Mouse (Mus musculus): ENCODE measurements around the gene Fance. TPM values are rescaled to one million over a fixed set of nuclear protein-coding genes. Genes with fewer than 3 reads are reported as not detected.

Gene Fance
- polyA plus RNA-seq, 1 experiment from 2014 or later: 31.6 TPM

- Histone ChIP-seq H3K27ac (peak overlapping the region; percentile 62; the same call in 1 of the 2 replicates), H3K9me3 (no peaks in the 10 kb centered on the region), H3K27me3 (ENCODE audit: poor library complexity, severe bottlenecking) (no peaks in the 10 kb centered on the region), H3K4me3 (no peak overlapping the region), H3K4me1 (peaks cover 32% of the 10 kb centered on the region), H3K36me3 (replicated peaks) (no peaks in the 10 kb centered on the region)
- 76% methylated on average over 7 of the region's 7 CpGs for WGBS
- DNase-seq (ENCODE audit: extremely low spot score, low spot score): no peak
Observed at GRCm38 (mm10) chr17:28280423-28280800, 32.9 kb upstream of the Fance start.

DNA sequence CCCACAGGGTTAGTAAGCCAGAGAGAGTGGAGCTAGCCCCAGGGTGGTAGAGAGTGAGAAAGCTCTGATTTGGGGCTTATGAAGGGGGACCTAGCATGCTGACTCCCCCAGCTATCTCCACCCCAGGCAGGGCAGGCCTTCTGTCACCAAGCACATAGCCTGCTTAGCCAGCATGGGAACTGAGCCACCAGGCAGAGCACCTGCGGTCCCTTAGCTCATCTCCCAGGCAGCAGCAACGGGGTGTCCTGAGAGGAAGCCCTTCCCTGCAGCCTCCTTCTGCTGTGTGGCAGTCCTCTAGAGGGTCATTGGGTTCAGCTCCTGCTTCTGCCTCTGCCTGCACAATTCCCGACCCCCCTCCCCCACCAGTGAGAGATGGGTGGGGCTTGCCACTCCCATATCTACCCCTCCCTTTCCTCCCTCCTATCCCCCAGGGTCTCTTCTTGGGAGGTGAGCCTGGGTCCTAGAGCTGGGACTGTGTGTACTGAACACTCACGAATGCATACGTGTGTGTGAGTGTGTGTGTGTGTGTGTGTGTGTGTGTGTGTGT is 32.4 kb upstream of the Fance start:
- Histone ChIP-seq H3K4me1 (peaks cover 37% of the 10 kb centered on the region), H3K9me3 (no peaks in the 10 kb centered on the region), H3K27me3 (ENCODE audit: poor library complexity, severe bottlenecking) (no peaks in the 10 kb centered on the region), H3K36me3 (replicated peaks) (no peaks in the 10 kb centered on the region), H3K27ac (peak overlapping the region; percentile 37; the same call in 1 of the 2 replicates), H3K4me3 (no peak overlapping the region)
- WGBS: 60% methylated on average over 5 of the region's 5 CpGs
- no peak for DNase-seq (ENCODE audit: extremely low spot score, low spot score)

DNA sequence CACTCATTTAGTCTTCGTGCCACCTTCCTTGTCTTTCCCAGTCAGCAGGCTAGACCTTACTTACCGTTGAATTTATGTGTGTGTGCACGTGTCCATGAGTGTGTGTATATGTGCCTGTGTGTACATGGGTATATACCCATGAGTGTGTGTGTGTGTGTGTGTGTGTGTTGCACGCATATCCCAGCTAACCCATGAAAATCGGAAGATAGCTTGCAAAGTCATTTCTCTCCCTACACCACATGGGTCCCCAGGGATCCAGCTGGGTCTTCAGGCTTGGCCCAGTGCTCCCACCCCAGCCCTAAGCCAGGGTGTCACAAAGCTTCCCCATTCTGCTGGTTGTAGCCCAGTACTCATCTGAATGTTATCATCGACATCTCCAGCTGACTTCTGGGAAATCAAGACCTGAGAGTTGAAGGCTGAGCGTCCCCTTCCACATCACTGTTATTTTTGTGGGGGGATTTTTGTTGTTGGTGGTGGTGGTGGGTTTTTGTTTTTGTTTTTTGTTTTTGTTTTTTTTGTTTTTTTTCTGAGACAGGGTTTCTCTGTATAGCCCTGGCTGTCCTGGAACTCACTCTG is 31.4 kb upstream of the Fance start:
- Histone ChIP-seq H3K27me3 (ENCODE audit: poor library complexity, severe bottlenecking) (no peaks in the 10 kb centered on the region), H3K4me3 (no peak overlapping the region), H3K4me1 (peaks cover 47% of the 10 kb centered on the region), H3K36me3 (replicated peaks) (no peaks in the 10 kb centered on the region), H3K27ac (no peak overlapping the region), H3K9me3 (no peaks in the 10 kb centered on the region)
- WGBS: 94% methylated on average over 7 of the region's 7 CpGs
- no peak for DNase-seq (ENCODE audit: extremely low spot score, low spot score)

GRCm38 (mm10) chr17:28283199-28283598 is 30.1 kb upstream of the Fance start:
- H3K27ac ChIP-seq: no peak overlapping the region
- peaks cover 50% of the 10 kb centered on the region for H3K4me1 ChIP-seq
- WGBS: 91% methylated on average over 10 of the region's 10 CpGs
- H3K27me3 ChIP-seq (ENCODE audit: poor library complexity, severe bottlenecking): no peaks in the 10 kb centered on the region
- no peaks in the 10 kb centered on the region for H3K9me3 ChIP-seq
- DNase-seq (ENCODE audit: extremely low spot score, low spot score): no peak
- no peaks in the 10 kb centered on the region for H3K36me3 ChIP-seq (replicated peaks)
- no peak overlapping the region for H3K4me3 ChIP-seq

- Histone ChIP-seq H3K36me3 (replicated peaks) (0 out of 2 replicates have a peak, but pooled peaks cover 4% of the 10 kb centered on the region), H3K4me1 (peaks cover 28% of the 10 kb centered on the region), H3K27me3 (ENCODE audit: poor library complexity, severe bottlenecking) (no peaks in the 10 kb centered on the region), H3K9me3 (no peaks in the 10 kb centered on the region), H3K27ac (0 out of 2 replicates have a peak overlapping the region, but pooled peaks have one; percentile 49), H3K4me3 (no peak overlapping the region)
- 88% methylated on average over 10 of the region's 10 CpGs for WGBS
- no peak for DNase-seq (ENCODE audit: extremely low spot score, low spot score)
Observed at GRCm38 (mm10) chr17:28286133-28286532, 27.2 kb upstream of the Fance start.

DNA sequence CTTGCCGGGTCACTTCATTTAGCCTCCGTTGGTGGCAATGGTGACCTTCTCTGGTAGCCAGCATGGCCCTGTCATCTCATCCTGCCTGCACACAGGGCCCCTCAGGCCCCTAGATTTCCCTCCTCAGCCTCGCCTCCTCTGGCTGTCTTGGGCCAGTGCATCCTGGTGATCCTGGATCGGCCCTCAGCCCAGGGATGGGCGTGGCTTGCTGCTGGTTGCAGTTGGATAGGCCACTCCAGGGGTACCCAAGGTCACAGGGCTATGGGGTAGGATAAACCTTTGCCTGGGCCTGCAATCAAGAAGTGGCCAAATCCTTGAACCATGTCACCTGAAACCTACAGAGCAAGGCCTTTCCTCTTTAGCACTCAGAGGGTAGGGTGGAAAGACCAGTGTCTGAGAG is 26.4 kb upstream of the Fance start:
- WGBS: 33% methylated on average over 5 of the region's 5 CpGs
- Histone ChIP-seq H3K4me1 (peaks cover 23% of the 10 kb centered on the region), H3K36me3 (replicated peaks) (peaks cover 8% of the 10 kb centered on the region), H3K27me3 (ENCODE audit: poor library complexity, severe bottlenecking) (no peaks in the 10 kb centered on the region), H3K4me3 (no peak overlapping the region), H3K9me3 (no peaks in the 10 kb centered on the region), H3K27ac (0 out of 2 replicates have a peak overlapping the region, but pooled peaks have one; percentile 16)
- no peak for DNase-seq (ENCODE audit: extremely low spot score, low spot score)

DNA sequence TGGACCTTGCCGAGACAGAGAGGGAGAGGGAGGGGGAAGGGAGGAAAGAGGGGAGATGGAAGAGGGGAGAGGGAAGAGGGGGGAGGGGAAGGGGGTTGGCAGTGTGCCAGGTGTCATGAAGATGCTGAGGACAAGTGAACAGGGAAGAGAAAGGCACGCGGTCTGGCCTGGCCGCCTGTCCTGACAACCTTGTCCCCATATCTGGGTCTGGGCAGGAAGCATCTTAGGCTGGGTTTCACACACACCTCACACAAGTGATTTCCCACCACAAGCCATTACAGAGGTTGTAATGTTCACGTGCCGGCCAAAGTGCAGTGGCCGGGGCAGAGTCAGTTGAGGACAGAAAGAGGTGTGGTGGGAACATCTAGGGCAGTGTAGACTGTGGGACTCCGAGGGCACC is 25.7 kb upstream of the Fance start:
- WGBS: 89% methylated on average over 8 of the region's 8 CpGs
- H3K27ac ChIP-seq: no peak overlapping the region

DNA sequence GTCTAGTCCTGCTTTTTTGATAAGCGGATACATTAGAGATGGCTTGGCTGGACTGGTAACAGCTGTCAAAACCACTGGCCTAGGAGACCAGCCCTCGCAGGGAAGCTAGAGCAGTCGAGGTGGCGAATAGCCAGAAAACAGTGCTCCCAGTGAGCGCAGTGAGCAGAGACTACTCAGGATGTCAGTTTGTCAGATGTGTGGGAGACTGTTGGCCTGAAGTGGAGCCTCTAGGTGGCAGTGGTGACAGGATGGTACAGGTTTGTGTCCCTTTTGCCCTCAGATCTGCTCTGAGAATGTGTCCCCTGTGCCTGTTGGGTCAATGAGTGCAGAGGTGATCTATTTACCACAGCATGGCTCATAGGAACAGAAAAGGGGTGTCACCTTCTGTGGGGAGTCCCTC is 25.3 kb upstream of the Fance start:
- H3K27ac ChIP-seq: no peak overlapping the region
- no peak for DNase-seq (ENCODE audit: extremely low spot score, low spot score)
- WGBS: 75% methylated on average over 5 of the region's 5 CpGs
- H3K36me3 ChIP-seq (replicated peaks): peaks cover 13% of the 10 kb centered on the region
- no peaks in the 10 kb centered on the region for H3K27me3 ChIP-seq (ENCODE audit: poor library complexity, severe bottlenecking)
- peaks cover 3% of the 10 kb centered on the region; the same call in 1 of the 2 replicates for H3K9me3 ChIP-seq
- H3K4me1 ChIP-seq: peaks cover 23% of the 10 kb centered on the region
- H3K4me3 ChIP-seq: no peak overlapping the region

More for the DNA sequence above, 25.7 kb upstream of the Fance start:
- DNase-seq (ENCODE audit: extremely low spot score, low spot score): no peak
- Histone ChIP-seq H3K4me3 (no peak overlapping the region), H3K36me3 (replicated peaks) (peaks cover 13% of the 10 kb centered on the region), H3K9me3 (peaks cover 3% of the 10 kb centered on the region; the same call in 1 of the 2 replicates), H3K4me1 (peaks cover 23% of the 10 kb centered on the region), H3K27me3 (ENCODE audit: poor library complexity, severe bottlenecking) (no peaks in the 10 kb centered on the region)

- no peak for DNase-seq (ENCODE audit: extremely low spot score, low spot score)
- Histone ChIP-seq H3K9me3 (peaks cover 3% of the 10 kb centered on the region; the same call in 1 of the 2 replicates), H3K36me3 (replicated peaks) (peaks cover 13% of the 10 kb centered on the region), H3K27ac (peak overlapping the region; percentile 26; the same call in 1 of the 2 replicates), H3K4me1 (peaks cover 36% of the 10 kb centered on the region), H3K4me3 (no peak overlapping the region), H3K27me3 (ENCODE audit: poor library complexity, severe bottlenecking) (no peaks in the 10 kb centered on the region)
- 75% methylated on average over 3 of the region's 3 CpGs for WGBS
Observed at GRCm38 (mm10) chr17:28290262-28290661, 23.1 kb upstream of the Fance start.

DNA sequence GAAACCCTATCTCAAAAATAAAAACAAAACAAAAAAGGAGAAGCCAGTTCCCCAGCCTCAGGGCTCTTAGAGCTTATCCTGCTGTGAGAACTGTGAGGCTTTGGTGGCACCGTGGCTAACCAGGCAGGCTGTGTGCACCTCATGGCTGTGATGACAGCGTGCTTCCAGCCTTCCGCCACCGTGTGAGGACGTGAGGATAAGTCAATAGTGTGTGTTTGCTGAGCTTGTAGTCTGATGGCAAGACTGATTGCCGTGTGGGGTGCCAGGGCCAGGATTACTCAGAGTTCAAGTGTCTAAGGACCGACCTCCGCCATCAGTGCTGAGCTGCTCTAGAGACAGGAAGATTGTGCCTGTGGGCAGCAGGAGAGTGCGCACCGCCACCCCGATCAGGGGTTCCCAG is 22.6 kb upstream of the Fance start:
- 88% methylated on average over 11 of the region's 11 CpGs for WGBS
- Histone ChIP-seq H3K36me3 (replicated peaks) (peaks cover 13% of the 10 kb centered on the region), H3K27me3 (ENCODE audit: poor library complexity, severe bottlenecking) (no peaks in the 10 kb centered on the region), H3K4me3 (no peak overlapping the region), H3K4me1 (peaks cover 33% of the 10 kb centered on the region), H3K27ac (no peak overlapping the region), H3K9me3 (peaks cover 3% of the 10 kb centered on the region; the same call in 1 of the 2 replicates)
- DNase-seq (ENCODE audit: extremely low spot score, low spot score): no peak

DNA sequence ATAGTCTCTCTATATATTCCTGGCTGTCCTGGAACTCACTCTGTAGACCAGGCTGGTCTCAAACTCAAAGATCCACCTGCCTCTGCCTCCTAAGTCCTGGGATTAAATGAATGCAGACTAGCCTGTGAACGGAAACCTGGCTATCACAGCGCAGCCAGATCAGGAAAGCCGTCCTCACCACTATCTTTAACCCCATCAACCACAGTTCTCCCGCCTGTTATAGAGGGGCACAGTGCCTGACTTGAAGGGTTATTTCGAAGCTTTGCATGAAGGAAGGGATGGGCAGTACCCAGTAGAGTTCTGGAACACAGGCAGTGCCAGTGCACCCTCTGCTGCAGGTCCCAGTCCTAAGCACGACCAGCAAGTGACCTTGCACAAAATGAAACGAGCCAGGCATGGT is 22.0 kb upstream of the Fance start:
- Histone ChIP-seq H3K9me3 (peaks cover 3% of the 10 kb centered on the region; the same call in 1 of the 2 replicates), H3K36me3 (replicated peaks) (peaks cover 13% of the 10 kb centered on the region), H3K4me1 (peaks cover 27% of the 10 kb centered on the region), H3K4me3 (no peak overlapping the region), H3K27ac (no peak overlapping the region), H3K27me3 (ENCODE audit: poor library complexity, severe bottlenecking) (no peaks in the 10 kb centered on the region)
- no peak for DNase-seq (ENCODE audit: extremely low spot score, low spot score)
- WGBS: 83% methylated on average over 7 of the region's 7 CpGs

- Histone ChIP-seq H3K27ac (peak overlapping the region; percentile 40; the same call in 1 of the 2 replicates), H3K36me3 (replicated peaks) (peaks cover 24% of the 10 kb centered on the region), H3K4me3 (no peak overlapping the region), H3K27me3 (ENCODE audit: poor library complexity, severe bottlenecking) (no peaks in the 10 kb centered on the region), H3K4me1 (peaks cover 20% of the 10 kb centered on the region), H3K9me3 (peaks cover 3% of the 10 kb centered on the region; the same call in 1 of the 2 replicates)
- DNase-seq (ENCODE audit: extremely low spot score, low spot score): no peak
- 84% methylated on average over 4 of the region's 4 CpGs for WGBS
Observed at GRCm38 (mm10) chr17:28293716-28294115, 19.6 kb upstream of the Fance start.
